Mouse (Mus musculus): ENCODE results near the gene Suox.
"Not testable (repeated sequence)": the region's sequence is repeated elsewhere in the genome, so short reads cannot be mapped to it uniquely, and the experiment has no call there.

Suox gene

GRCm38 (mm10) chr10:128663441-128664220 lies 10.2 kb downstream of the Suox start:
- DNase-seq, result no peak

- no peak for DNase-seq
These were observed 11.4 kb downstream of the Suox start for GRCm38 (mm10) chr10:128662465-128662864.

- no peak for DNase-seq
These were observed 14.4 kb downstream of the Suox start for GRCm38 (mm10) chr10:128659490-128659889.

GRCm38 (mm10) chr10:128657844-128658243 lies 16.0 kb downstream of the Suox start:
- DNase-seq, result no peak

- DNase-seq, result no peak
These were observed 17.1 kb downstream of the Suox start for GRCm38 (mm10) chr10:128656731-128657130.

GRCm38 (mm10) chr10:128655254-128655653 lies 18.6 kb downstream of the Suox start:
- DNase-seq, result no peak

GRCm38 (mm10) chr10:128653866-128654265 lies 20.0 kb downstream of the Suox start:
- no peak for DNase-seq

- peak; percentile 92 for DNase-seq
These were observed 27.5 kb downstream of the Suox start for GRCm38 (mm10) chr10:128646139-128647089.

GRCm38 (mm10) chr10:128645111-128646011 lies 28.5 kb downstream of the Suox start, which contains the start of gene Ikzf4:
Ikzf4 (minus strand) TSS chr10:128645991.
- peak; percentile 92 for DNase-seq

- no peak for DNase-seq
These were observed 31.1 kb downstream of the Suox start for GRCm38 (mm10) chr10:128642749-128643148.

- DNase-seq, result no peak
These were observed 32.0 kb downstream of the Suox start for GRCm38 (mm10) chr10:128641871-128642270.

- DNase-seq, result no peak
These were observed 33.0 kb downstream of the Suox start for GRCm38 (mm10) chr10:128640891-128641290.

GRCm38 (mm10) chr10:128639999-128640398 lies 33.9 kb downstream of the Suox start:
- no peak for DNase-seq

- DNase-seq, result no peak
These were observed 36.9 kb downstream of the Suox start for GRCm38 (mm10) chr10:128637011-128637410.

GRCm38 (mm10) chr10:128636561-128636960 lies 37.3 kb downstream of the Suox start:
- peak; percentile 75 for DNase-seq

GRCm38 (mm10) chr10:128635697-128636096 lies 38.2 kb downstream of the Suox start:
- DNase-seq, result no peak

GRCm38 (mm10) chr10:128631571-128631970 lies 42.3 kb downstream of the Suox start:
- no peak for DNase-seq

GRCm38 (mm10) chr10:128630306-128630705 lies 43.6 kb downstream of the Suox start:
- not testable (repeated sequence) for DNase-seq

- no peak for DNase-seq
These were observed 44.1 kb downstream of the Suox start for GRCm38 (mm10) chr10:128629746-128630145.

- no peak for DNase-seq
These were observed 46.2 kb downstream of the Suox start for GRCm38 (mm10) chr10:128627398-128628317.
